Mouse (Mus musculus): ENCODE measurements at regions not wholly inside any gene's neighbourhood (a gene's known extent, or its start where the extent isn't known, plus 50 kb on each side); places are given as distances from the start of the nearest gene placed in this dataset.

GRCm38 (mm10) chr14:25398745-25399144 lies 60.2 kb upstream of the Zmiz1 start:
- no peak for DNase-seq (ENCODE audit: low spot score)

- no peak for DNase-seq (ENCODE audit: low spot score)
Measured at GRCm38 (mm10) chr14:25399286-25399685, 59.7 kb upstream of the Zmiz1 start.

- no peak for DNase-seq (ENCODE audit: low spot score)
Measured at GRCm38 (mm10) chr14:25401104-25401963, 57.7 kb upstream of the Zmiz1 start.

- no peak for DNase-seq (ENCODE audit: low spot score)
Measured at GRCm38 (mm10) chr14:25402409-25402808, 56.6 kb upstream of the Zmiz1 start.

GRCm38 (mm10) chr14:25405191-25405590 lies 53.8 kb upstream of the Zmiz1 start:
- no peak for DNase-seq (ENCODE audit: low spot score)

GRCm38 (mm10) chr14:25406059-25406458 lies 52.9 kb upstream of the Zmiz1 start:
- DNase-seq (ENCODE audit: low spot score): no peak

GRCm38 (mm10) chr14:25406613-25407012 lies 52.4 kb upstream of the Zmiz1 start:
- no peak for DNase-seq (ENCODE audit: low spot score)

GRCm38 (mm10) chr14:25407111-25407510 lies 51.9 kb upstream of the Zmiz1 start:
- DNase-seq (ENCODE audit: low spot score): no peak
